Mouse (Mus musculus): Measurements from ENCODE around the gene Cbl. TPM values are rescaled to one million over a fixed set of nuclear protein-coding genes. Genes with fewer than 3 reads are reported as not detected.

Cbl gene
- polyA plus RNA-seq, 1 experiment from 2014 or later, result 13.4 TPM

- Histone ChIP-seq H3K27me3 (replicated peaks; ENCODE audit: control insufficient read depth, insufficient read depth, low read length) (no peaks in the 10 kb centered on the region), H3K4me3 (ENCODE audit: low read depth, low read length) (no peak overlapping the region), H3K27ac (ENCODE audit: low read depth, low read length) (no peak overlapping the region), H3K9me3 (replicated peaks; ENCODE audit: control insufficient read depth, low read length) (no peaks in the 10 kb centered on the region), H3K4me1 (ENCODE audit: control insufficient read depth, insufficient read depth, low read length) (no peaks in the 10 kb centered on the region), H3K9ac (ENCODE audit: low read length) (no peak overlapping the region), H3K4me2 (ENCODE audit: low read length) (no peak overlapping the region), H3K36me3 (ENCODE audit: control insufficient read depth, insufficient read depth, low read length) (peaks cover 64% of the 10 kb centered on the region)
- ATAC-seq (no peak), DNase-seq (ENCODE audit: low spot score) (no peak)
- 95% methylated on average over 5 of the region's 5 CpGs for WGBS
Measured at GRCm38 (mm10) chr9:44168931-44169330, 64.9 kb downstream of the Cbl start.

- Histone ChIP-seq H3K27ac (ENCODE audit: low read depth, low read length) (no peak overlapping the region), H3K4me1 (ENCODE audit: control insufficient read depth, insufficient read depth, low read length) (no peaks in the 10 kb centered on the region), H3K9me3 (replicated peaks; ENCODE audit: control insufficient read depth, low read length) (no peaks in the 10 kb centered on the region), H3K36me3 (ENCODE audit: control insufficient read depth, insufficient read depth, low read length) (peaks cover 83% of the 10 kb centered on the region), H3K27me3 (replicated peaks; ENCODE audit: control insufficient read depth, insufficient read depth, low read length) (no peaks in the 10 kb centered on the region), H3K4me2 (ENCODE audit: low read length) (no peak overlapping the region), H3K9ac (ENCODE audit: low read length) (no peak overlapping the region), H3K4me3 (ENCODE audit: low read depth, low read length) (no peak overlapping the region)
- DNase-seq (ENCODE audit: low spot score) (no peak), ATAC-seq (no peak)
- 88% methylated on average over 3 of the region's 3 CpGs for WGBS
Measured at GRCm38 (mm10) chr9:44159886-44160285, 74.0 kb downstream of the Cbl start.

GRCm38 (mm10) chr9:44147290-44147689, 86.6 kb downstream of the Cbl start:
- Histone ChIP-seq H3K27me3 (replicated peaks; ENCODE audit: control insufficient read depth, insufficient read depth, low read length) (no peaks in the 10 kb centered on the region), H3K4me2 (ENCODE audit: low read length) (no peak overlapping the region), H3K9me3 (replicated peaks; ENCODE audit: control insufficient read depth, low read length) (no peaks in the 10 kb centered on the region), H3K4me3 (ENCODE audit: low read depth, low read length) (no peak overlapping the region), H3K9ac (ENCODE audit: low read length) (no peak overlapping the region), H3K36me3 (ENCODE audit: control insufficient read depth, insufficient read depth, low read length) (peaks cover 60% of the 10 kb centered on the region), H3K27ac (ENCODE audit: low read depth, low read length) (no peak overlapping the region), H3K4me1 (ENCODE audit: control insufficient read depth, insufficient read depth, low read length) (no peaks in the 10 kb centered on the region)
- ATAC-seq, result no peak
- 63% methylated on average over 3 of the region's 3 CpGs for WGBS
- no peak for DNase-seq (ENCODE audit: low spot score)

GRCm38 (mm10) chr9:44144718-44145060, 89.2 kb downstream of the Cbl start:
- Histone ChIP-seq H3K4me3 (ENCODE audit: low read depth, low read length) (no peak overlapping the region), H3K27me3 (replicated peaks; ENCODE audit: control insufficient read depth, insufficient read depth, low read length) (no peaks in the 10 kb centered on the region), H3K36me3 (ENCODE audit: control insufficient read depth, insufficient read depth, low read length) (peaks cover 51% of the 10 kb centered on the region), H3K9me3 (replicated peaks; ENCODE audit: control insufficient read depth, low read length) (no peaks in the 10 kb centered on the region), H3K4me1 (ENCODE audit: control insufficient read depth, insufficient read depth, low read length) (no peaks in the 10 kb centered on the region), H3K27ac (ENCODE audit: low read depth, low read length) (no peak overlapping the region), H3K9ac (ENCODE audit: low read length) (no peak overlapping the region), H3K4me2 (ENCODE audit: low read length) (no peak overlapping the region)
- ATAC-seq (no peak), DNase-seq (ENCODE audit: low spot score) (no peak)

- Histone ChIP-seq H3K4me3 (ENCODE audit: low read depth, low read length) (no peak overlapping the region), H3K9ac (ENCODE audit: low read length) (no peak overlapping the region), H3K36me3 (ENCODE audit: control insufficient read depth, insufficient read depth, low read length) (peaks cover 50% of the 10 kb centered on the region), H3K9me3 (replicated peaks; ENCODE audit: control insufficient read depth, low read length) (no peaks in the 10 kb centered on the region), H3K4me2 (ENCODE audit: low read length) (no peak overlapping the region), H3K4me1 (ENCODE audit: control insufficient read depth, insufficient read depth, low read length) (no peaks in the 10 kb centered on the region), H3K27ac (ENCODE audit: low read depth, low read length) (no peak overlapping the region), H3K27me3 (replicated peaks; ENCODE audit: control insufficient read depth, insufficient read depth, low read length) (no peaks in the 10 kb centered on the region)
- DNase-seq (ENCODE audit: low spot score) (no peak), ATAC-seq (no peak)
- 25% methylated on average over 6 of the region's 8 CpGs for WGBS
Measured at GRCm38 (mm10) chr9:44144023-44144717, 89.7 kb downstream of the Cbl start.

GRCm38 (mm10) chr9:44143421-44143820, 90.4 kb downstream of the Cbl start:
- Histone ChIP-seq H3K4me3 (ENCODE audit: low read depth, low read length) (no peak overlapping the region), H3K27me3 (replicated peaks; ENCODE audit: control insufficient read depth, insufficient read depth, low read length) (no peaks in the 10 kb centered on the region), H3K36me3 (ENCODE audit: control insufficient read depth, insufficient read depth, low read length) (peaks cover 43% of the 10 kb centered on the region), H3K9ac (ENCODE audit: low read length) (no peak overlapping the region), H3K9me3 (replicated peaks; ENCODE audit: control insufficient read depth, low read length) (no peaks in the 10 kb centered on the region), H3K4me1 (ENCODE audit: control insufficient read depth, insufficient read depth, low read length) (no peaks in the 10 kb centered on the region), H3K4me2 (ENCODE audit: low read length) (no peak overlapping the region), H3K27ac (ENCODE audit: low read depth, low read length) (no peak overlapping the region)
- WGBS, result 77% methylated on average over 5 of the region's 5 CpGs
- ATAC-seq (no peak), DNase-seq (ENCODE audit: low spot score) (no peak)

GRCm38 (mm10) chr9:44141951-44142350, 91.9 kb downstream of the Cbl start:
- 57% methylated on average over 5 of the region's 5 CpGs for WGBS
- H3K4me1 ChIP-seq (ENCODE audit: control insufficient read depth, insufficient read depth, low read length), result no peaks in the 10 kb centered on the region
- H3K4me3 ChIP-seq (ENCODE audit: low read depth, low read length), result no peak overlapping the region
- no peaks in the 10 kb centered on the region for H3K9me3 ChIP-seq (replicated peaks; ENCODE audit: control insufficient read depth, low read length)
- DNase-seq (ENCODE audit: low spot score) (no peak), ATAC-seq (no peak)
- no peak overlapping the region for H3K27ac ChIP-seq (ENCODE audit: low read depth, low read length)
- peaks cover 42% of the 10 kb centered on the region for H3K36me3 ChIP-seq (ENCODE audit: control insufficient read depth, insufficient read depth, low read length)
- no peak overlapping the region for H3K9ac ChIP-seq (ENCODE audit: low read length)
- no peak overlapping the region for H3K4me2 ChIP-seq (ENCODE audit: low read length)
- H3K27me3 ChIP-seq (replicated peaks; ENCODE audit: control insufficient read depth, insufficient read depth, low read length), result no peaks in the 10 kb centered on the region

- Histone ChIP-seq H3K4me1 (ENCODE audit: control insufficient read depth, insufficient read depth, low read length) (peaks cover 22% of the 10 kb centered on the region), H3K27me3 (replicated peaks; ENCODE audit: control insufficient read depth, insufficient read depth, low read length) (peaks cover 14% of the 10 kb centered on the region; the same call in 1 of the 2 replicates), H3K36me3 (ENCODE audit: control insufficient read depth, insufficient read depth, low read length) (peaks cover 19% of the 10 kb centered on the region), H3K4me2 (ENCODE audit: low read length) (no peak overlapping the region), H3K4me3 (ENCODE audit: low read depth, low read length) (no peak overlapping the region), H3K27ac (ENCODE audit: low read depth, low read length) (no peak overlapping the region), H3K9ac (ENCODE audit: low read length) (no peak overlapping the region), H3K9me3 (replicated peaks; ENCODE audit: control insufficient read depth, low read length) (no peaks in the 10 kb centered on the region)
- no peak for DNase-seq (ENCODE audit: low spot score)
- 75% methylated on average over 4 of the region's 4 CpGs for WGBS
- no peak for ATAC-seq
Measured at GRCm38 (mm10) chr9:44137846-44138245, 96.0 kb downstream of the Cbl start.

GRCm38 (mm10) chr9:44135731-44136411, 98.0 kb downstream of the Cbl start:
- Histone ChIP-seq H3K4me2 (ENCODE audit: low read length) (peak overlapping the region; percentile 88), H3K36me3 (ENCODE audit: control insufficient read depth, insufficient read depth, low read length) (0 out of 2 replicates have a peak, but pooled peaks cover 9% of the 10 kb centered on the region), H3K9me3 (replicated peaks; ENCODE audit: control insufficient read depth, low read length) (no peaks in the 10 kb centered on the region), H3K4me1 (ENCODE audit: control insufficient read depth, insufficient read depth, low read length) (peaks cover 23% of the 10 kb centered on the region), H3K4me3 (ENCODE audit: low read depth, low read length) (peak overlapping the region; percentile 45), H3K27ac (ENCODE audit: low read depth, low read length) (0 out of 2 replicates have a peak overlapping the region, but pooled peaks have one; percentile 36), H3K27me3 (replicated peaks; ENCODE audit: control insufficient read depth, insufficient read depth, low read length) (peaks cover 14% of the 10 kb centered on the region; the same call in 1 of the 2 replicates), H3K9ac (ENCODE audit: low read length) (peak overlapping the region; percentile 65)
- ATAC-seq (0 out of 2 replicates have a peak, but pooled peaks have one; percentile 16), DNase-seq (ENCODE audit: low spot score) (peak; percentile 34)
- WGBS, result 47% methylated on average over 7 of the region's 7 CpGs
